Mouse (Mus musculus): ENCODE results near the gene Gm19402. TPM values are rescaled to one million over a fixed set of nuclear protein-coding genes. Genes with fewer than 3 reads are reported as not detected.
A peak's percentile ranks its signal among the peaks of the same experiment; 100 is the strongest.
"Not testable (repeated sequence)": the region's sequence is repeated elsewhere in the genome, so short reads cannot be mapped to it uniquely, and the experiment has no call there.

The Gm19402 gene
- total RNA-seq, 1 experiment = not detected

DNA sequence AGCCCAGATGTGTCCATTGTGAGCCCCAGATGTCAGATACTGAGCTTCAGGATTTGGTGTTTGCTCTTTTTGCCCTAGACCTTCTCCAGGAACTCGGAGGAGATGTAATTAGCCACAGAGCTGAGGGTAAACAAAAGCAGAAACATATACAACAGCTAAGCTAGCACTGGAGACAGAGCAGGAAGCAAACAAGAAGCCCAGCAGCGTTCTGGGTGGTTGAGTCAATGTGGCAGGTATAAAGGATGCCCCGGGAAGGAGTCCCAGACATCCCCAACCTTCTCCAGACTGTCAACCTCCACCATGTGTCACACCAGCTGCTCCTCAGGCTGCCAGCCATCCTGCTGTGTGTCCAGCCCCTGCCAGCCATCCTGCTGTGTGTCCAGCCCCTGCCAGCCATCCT is 35.6 kb upstream of the Gm19402 start, which contains the start of gene Gm10100:
TSS of gene Gm10100 (plus strand) at position 301 of the 400 bp plus-strand sequence.
- TF ChIP-seq ZC3H11A (IDR thresholded peaks at IDR 0.05; ENCODE audit: borderline replicate concordance, low read depth, low read length) (no peak), CHD2 (IDR thresholded peaks at IDR 0.05; ENCODE audit: low read depth, low read length) (no peak), HCFC1 (IDR thresholded peaks at IDR 0.05; ENCODE audit: borderline replicate concordance, insufficient read depth, low read length) (no peak), ZNF384 (IDR thresholded peaks at IDR 0.05; ENCODE audit: low read depth, low read length) (no peak), MAFK (IDR thresholded peaks at IDR 0.05; ENCODE audit: insufficient read depth, low read depth, low read length) (no peak)
- H3K9me3 ChIP-seq (ENCODE audit: control insufficient read depth, insufficient read depth, low read depth, low read length) = no peaks in the 10 kb centered on the region
- H3K4me3 ChIP-seq (ENCODE audit: insufficient read depth in 1 of 2, low read depth in 1 of 2, low read length in 2 of 2, poor library complexity in 1 of 2, severe bottlenecking in 1 of 2) = no peak within 1 kb of the TSS
- in situ Hi-C loops (cut with MboI; ENCODE audit: low sequenced_read_pairs in 2 of 2, unreplicated experiment in 2 of 2) = no loop called here
- H3K9ac ChIP-seq (ENCODE audit: insufficient read depth, low read depth, low read length, poor library complexity, severe bottlenecking) = no peak within 1 kb of the TSS
- no peak within 1 kb of the TSS for H3K27ac ChIP-seq (ENCODE audit: insufficient read depth, low read depth, low read length, poor library complexity, severe bottlenecking)
- no peaks in the 10 kb centered on the region for H3K4me1 ChIP-seq (ENCODE audit: control insufficient read depth in 2 of 2, insufficient read depth in 2 of 2, low read length in 2 of 2, poor library complexity in 1 of 2)
- DNase-seq (ENCODE audit: low read depth, low spot score) = no peak
- no peaks in the 10 kb centered on the region for H3K36me3 ChIP-seq (ENCODE audit: control insufficient read depth, insufficient read depth, low read length, poor library complexity, severe bottlenecking)

DNA sequence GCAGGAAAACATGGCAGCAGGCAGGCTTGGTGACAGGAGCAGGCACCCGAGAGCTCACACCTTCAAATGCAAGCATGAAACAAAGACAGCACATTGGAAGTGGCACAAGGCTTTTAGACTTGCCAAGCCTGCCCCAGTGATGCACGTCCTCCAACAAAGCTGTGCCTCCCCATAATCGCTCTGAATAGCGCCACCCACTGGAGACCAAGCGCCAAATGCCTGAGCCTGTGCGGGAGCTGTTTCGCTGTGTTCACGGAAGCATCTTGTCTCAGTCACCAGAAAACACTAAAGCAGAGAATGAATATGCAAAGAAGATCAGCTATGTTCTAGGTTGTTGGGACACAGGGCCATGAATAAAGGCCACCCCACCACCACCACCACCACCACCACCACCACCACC is 34.3 kb upstream of the Gm19402 start:
- TF ChIP-seq ZC3H11A (IDR thresholded peaks at IDR 0.05; ENCODE audit: borderline replicate concordance, low read depth, low read length) = 0 out of 2 replicates have a peak, but pooled peaks have one; percentile 0
- no peak for TF ChIP-seq ZNF384 (IDR thresholded peaks at IDR 0.05; ENCODE audit: low read depth, low read length)

DNA sequence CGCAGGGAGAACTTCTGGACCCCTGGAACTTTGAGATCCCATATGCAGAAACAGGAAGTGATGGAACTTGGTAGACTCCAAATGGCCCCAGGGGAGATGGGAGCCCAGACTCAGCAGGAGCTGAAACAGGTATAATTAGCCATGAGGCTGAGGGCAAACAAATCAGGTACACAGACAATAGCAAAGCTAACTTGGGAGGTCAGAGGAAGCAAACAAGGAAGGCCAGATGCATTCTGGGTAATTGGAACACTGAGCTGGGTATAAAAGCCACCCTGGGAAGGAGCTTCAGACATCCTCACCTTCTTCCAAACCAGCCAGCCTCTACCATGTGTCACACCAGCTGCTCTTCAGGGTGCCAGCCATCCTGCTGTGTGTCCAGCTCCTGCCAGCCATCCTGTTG is 29.7 kb upstream of the Gm19402 start, which contains the start of gene Krtap12-1:
TSS of gene Krtap12-1 (plus strand) at position 301 of the 400 bp plus-strand sequence.
- H3K9ac ChIP-seq (ENCODE audit: insufficient read depth, low read depth, low read length, poor library complexity, severe bottlenecking); H3K4me1 ChIP-seq (ENCODE audit: control insufficient read depth in 2 of 2, insufficient read depth in 2 of 2, low read length in 2 of 2, poor library complexity in 1 of 2); H3K4me3 ChIP-seq (ENCODE audit: insufficient read depth in 1 of 2, low read depth in 1 of 2, low read length in 2 of 2, poor library complexity in 1 of 2, severe bottlenecking in 1 of 2); in situ Hi-C loops (cut with MboI; ENCODE audit: low sequenced_read_pairs in 2 of 2, unreplicated experiment in 2 of 2); H3K9me3 ChIP-seq (ENCODE audit: control insufficient read depth, insufficient read depth, low read depth, low read length); DNase-seq (ENCODE audit: low read depth, low spot score); H3K36me3 ChIP-seq (ENCODE audit: control insufficient read depth, insufficient read depth, low read length, poor library complexity, severe bottlenecking); H3K27ac ChIP-seq (ENCODE audit: insufficient read depth, low read depth, low read length, poor library complexity, severe bottlenecking): not testable (repeated sequence)

More for the DNA sequence above, 34.3 kb upstream of the Gm19402 start:
- no peaks in the 10 kb centered on the region for H3K9me3 ChIP-seq (ENCODE audit: control insufficient read depth, insufficient read depth, low read depth, low read length)
- H3K36me3 ChIP-seq (ENCODE audit: control insufficient read depth, insufficient read depth, low read length, poor library complexity, severe bottlenecking) = no peaks in the 10 kb centered on the region
- H3K4me1 ChIP-seq (ENCODE audit: control insufficient read depth in 2 of 2, insufficient read depth in 2 of 2, low read length in 2 of 2, poor library complexity in 1 of 2) = no peaks in the 10 kb centered on the region
- H3K9ac ChIP-seq (ENCODE audit: insufficient read depth, low read depth, low read length, poor library complexity, severe bottlenecking) = no peak overlapping the region
- no peak overlapping the region for H3K27ac ChIP-seq (ENCODE audit: insufficient read depth, low read depth, low read length, poor library complexity, severe bottlenecking)
- H3K4me3 ChIP-seq (ENCODE audit: insufficient read depth in 1 of 2, low read depth in 1 of 2, low read length in 2 of 2, poor library complexity in 1 of 2, severe bottlenecking in 1 of 2) = no peak overlapping the region
- in situ Hi-C loops (cut with MboI; ENCODE audit: low sequenced_read_pairs in 2 of 2, unreplicated experiment in 2 of 2) = no loop called here
- peak; percentile 33 for DNase-seq (ENCODE audit: low read depth, low spot score)

DNA sequence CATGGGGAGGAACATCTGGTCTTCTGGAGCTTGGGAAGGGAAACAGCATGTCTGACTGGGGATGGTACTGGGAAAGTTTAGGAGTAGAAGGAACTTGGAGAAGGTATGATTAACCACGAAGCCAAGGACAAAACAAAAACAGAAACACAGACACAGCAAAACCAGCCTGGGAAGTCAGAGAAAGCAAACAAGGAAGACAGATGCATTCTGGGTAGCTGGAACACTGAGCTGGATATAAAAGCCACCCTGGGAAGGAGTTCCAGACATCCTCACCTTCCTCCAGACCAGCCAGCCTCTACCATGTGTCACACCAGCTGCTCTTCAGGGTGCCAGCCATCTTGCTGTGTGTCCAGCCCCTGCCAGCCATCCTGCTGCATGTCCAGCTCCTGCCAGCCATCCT is 24.9 kb upstream of the Gm19402 start, which contains the start of gene Gm10142:
TSS of gene Gm10142 (plus strand) at position 301 of the 400 bp plus-strand sequence.
- Histone ChIP-seq H3K4me1 (ENCODE audit: control insufficient read depth in 2 of 2, insufficient read depth in 2 of 2, low read length in 2 of 2, poor library complexity in 1 of 2) (no peaks in the 10 kb centered on the region), H3K36me3 (ENCODE audit: control insufficient read depth, insufficient read depth, low read length, poor library complexity, severe bottlenecking) (no peaks in the 10 kb centered on the region), H3K4me3 (ENCODE audit: insufficient read depth in 1 of 2, low read depth in 1 of 2, low read length in 2 of 2, poor library complexity in 1 of 2, severe bottlenecking in 1 of 2) (no peak within 1 kb of the TSS), H3K9me3 (ENCODE audit: control insufficient read depth, insufficient read depth, low read depth, low read length) (no peaks in the 10 kb centered on the region), H3K27ac (ENCODE audit: insufficient read depth, low read depth, low read length, poor library complexity, severe bottlenecking) (no peak within 1 kb of the TSS; the same call in 1 of the 2 replicates), H3K9ac (ENCODE audit: insufficient read depth, low read depth, low read length, poor library complexity, severe bottlenecking) (no peak within 1 kb of the TSS)
- DNase-seq (ENCODE audit: low read depth, low spot score) = no peak
- TF ChIP-seq CHD2 (IDR thresholded peaks at IDR 0.05; ENCODE audit: low read depth, low read length) = no peak
- no peak for TF ChIP-seq ZC3H11A (IDR thresholded peaks at IDR 0.05; ENCODE audit: borderline replicate concordance, low read depth, low read length)
- no peak for TF ChIP-seq ZNF384 (IDR thresholded peaks at IDR 0.05; ENCODE audit: low read depth, low read length)
- no peak for TF ChIP-seq HCFC1 (IDR thresholded peaks at IDR 0.05; ENCODE audit: borderline replicate concordance, insufficient read depth, low read length)
- no peak for TF ChIP-seq MAFK (IDR thresholded peaks at IDR 0.05; ENCODE audit: insufficient read depth, low read depth, low read length)
- in situ Hi-C loops (cut with MboI; ENCODE audit: low sequenced_read_pairs in 2 of 2, unreplicated experiment in 2 of 2) = no loop called here

DNA sequence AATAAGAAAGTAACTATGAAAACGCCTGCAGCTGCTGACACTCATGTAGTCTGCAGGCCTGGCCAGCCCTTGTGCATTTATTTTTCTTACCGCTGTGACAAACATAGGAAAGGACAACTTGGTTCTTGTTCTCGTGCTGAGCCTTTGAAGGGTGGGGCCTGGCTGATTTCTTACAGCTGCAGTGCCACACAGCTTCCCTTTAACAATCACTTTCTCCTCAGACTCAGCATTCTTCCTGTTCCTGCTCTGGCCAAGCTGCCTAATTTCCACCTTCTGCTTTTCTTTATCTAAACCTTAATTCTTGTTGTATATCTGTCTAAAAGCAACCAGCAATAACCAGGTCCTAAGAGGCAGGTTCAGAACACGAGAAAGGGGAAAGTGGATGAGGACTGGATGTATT is 23.2 kb upstream of the Gm19402 start:
- Histone ChIP-seq H3K36me3 (ENCODE audit: control insufficient read depth, insufficient read depth, low read length, poor library complexity, severe bottlenecking) (no peaks in the 10 kb centered on the region), H3K4me3 (ENCODE audit: insufficient read depth in 1 of 2, low read depth in 1 of 2, low read length in 2 of 2, poor library complexity in 1 of 2, severe bottlenecking in 1 of 2) (no peak overlapping the region), H3K4me1 (ENCODE audit: control insufficient read depth in 2 of 2, insufficient read depth in 2 of 2, low read length in 2 of 2, poor library complexity in 1 of 2) (no peaks in the 10 kb centered on the region), H3K9me3 (ENCODE audit: control insufficient read depth, insufficient read depth, low read depth, low read length) (no peaks in the 10 kb centered on the region), H3K27ac (ENCODE audit: insufficient read depth, low read depth, low read length, poor library complexity, severe bottlenecking) (no peak overlapping the region), H3K9ac (ENCODE audit: insufficient read depth, low read depth, low read length, poor library complexity, severe bottlenecking) (no peak overlapping the region)
- TF ChIP-seq ZNF384 (IDR thresholded peaks at IDR 0.05; ENCODE audit: low read depth, low read length) (no peak), ZC3H11A (IDR thresholded peaks at IDR 0.05; ENCODE audit: borderline replicate concordance, low read depth, low read length) (no peak), MAFK (IDR thresholded peaks at IDR 0.05; ENCODE audit: insufficient read depth, low read depth, low read length) (no peak), HCFC1 (IDR thresholded peaks at IDR 0.05; ENCODE audit: borderline replicate concordance, insufficient read depth, low read length) (no peak), CHD2 (IDR thresholded peaks at IDR 0.05; ENCODE audit: low read depth, low read length) (no peak)
- DNase-seq (ENCODE audit: low read depth, low spot score) = no peak
- in situ Hi-C loops (cut with MboI; ENCODE audit: low sequenced_read_pairs in 2 of 2, unreplicated experiment in 2 of 2) = no loop called here

DNA sequence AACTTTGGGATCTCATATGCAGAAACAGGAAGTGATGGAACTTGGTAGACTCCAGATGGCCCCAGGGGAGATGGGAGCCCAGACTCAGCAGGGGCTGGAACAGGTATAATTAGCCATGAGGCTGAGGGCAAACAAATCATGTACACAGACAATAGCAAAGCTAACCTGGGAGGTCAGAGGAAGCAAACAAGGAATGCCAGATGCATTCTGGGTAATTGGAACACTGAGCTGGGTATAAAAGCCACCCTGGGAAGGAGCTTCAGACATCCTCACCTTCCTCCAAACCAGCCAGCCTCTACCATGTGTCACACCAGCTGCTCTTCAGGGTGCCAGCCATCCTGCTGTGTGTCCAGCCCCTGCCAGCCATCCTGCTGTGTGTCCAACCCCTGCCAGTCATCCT is 20.6 kb upstream of the Gm19402 start, which contains the start of gene Gm10024:
TSS of gene Gm10024 (plus strand) at position 301 of the 400 bp plus-strand sequence.
- H3K4me3 ChIP-seq (ENCODE audit: insufficient read depth in 1 of 2, low read depth in 1 of 2, low read length in 2 of 2, poor library complexity in 1 of 2, severe bottlenecking in 1 of 2); in situ Hi-C loops (cut with MboI; ENCODE audit: low sequenced_read_pairs in 2 of 2, unreplicated experiment in 2 of 2); H3K4me1 ChIP-seq (ENCODE audit: control insufficient read depth in 2 of 2, insufficient read depth in 2 of 2, low read length in 2 of 2, poor library complexity in 1 of 2); H3K9ac ChIP-seq (ENCODE audit: insufficient read depth, low read depth, low read length, poor library complexity, severe bottlenecking); DNase-seq (ENCODE audit: low read depth, low spot score); H3K9me3 ChIP-seq (ENCODE audit: control insufficient read depth, insufficient read depth, low read depth, low read length); H3K36me3 ChIP-seq (ENCODE audit: control insufficient read depth, insufficient read depth, low read length, poor library complexity, severe bottlenecking); H3K27ac ChIP-seq (ENCODE audit: insufficient read depth, low read depth, low read length, poor library complexity, severe bottlenecking): not testable (repeated sequence)
